ENCODE assay signal across 10 mouse cellular contexts in the genomic region with DNA sequence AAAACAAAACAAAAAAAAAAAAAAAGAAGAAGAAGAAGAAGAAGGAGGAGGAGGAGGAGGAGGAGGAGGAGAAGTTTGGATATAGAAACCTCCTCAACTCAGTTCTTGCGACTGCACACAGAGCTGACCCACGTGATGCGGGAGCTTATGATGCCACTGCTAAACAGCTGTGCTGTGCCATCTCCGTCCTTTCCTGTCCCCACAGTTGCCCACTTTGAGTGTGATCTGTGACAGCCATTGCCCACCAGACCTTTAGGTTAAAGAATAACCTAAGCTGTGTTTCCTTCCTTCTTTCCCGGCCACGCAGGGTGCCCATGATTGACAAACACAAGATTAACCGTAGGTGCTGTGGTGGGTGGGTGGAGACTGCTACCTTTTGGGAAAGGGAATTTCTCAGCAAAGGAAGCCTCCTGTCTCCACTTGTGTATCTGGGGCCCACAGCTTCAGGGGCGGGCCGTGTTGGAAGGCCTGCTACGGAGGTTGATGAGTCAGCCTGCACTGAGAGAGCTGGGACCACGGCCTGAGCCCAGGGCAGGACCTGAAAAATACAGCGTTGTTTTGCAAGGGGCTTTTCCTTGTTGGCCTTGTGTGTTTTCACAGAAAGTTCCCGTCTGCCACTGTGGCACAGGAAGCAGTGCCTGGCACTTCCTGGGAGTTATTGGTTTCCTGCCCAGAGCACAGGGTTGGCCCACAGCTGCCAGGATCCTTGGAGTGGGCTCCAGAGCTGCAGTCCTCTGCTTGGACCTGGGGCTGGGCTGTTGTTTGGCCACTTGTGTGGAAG. TPM values are rescaled to one million over a fixed set of nuclear protein-coding genes. Genes with fewer than 3 reads are reported as not detected.
DNase-seq lines count a peak whose midpoint lies in the region; ATAC-seq and TF ChIP-seq lines count a peak whose summit lies in the region.
"Had no signal": no experiment of that assay in that cellular context is flagged by ENCODE, and none has a peak within 500 bp of the region (broad histone marks: within the 10 kb centered on the region; RNA-seq: fewer than 3 reads in every experiment).

No protein-coding gene starts in this region.

- no peak for DNase-seq in kidney, postnatal 0 days (ENCODE audit: low spot score)
- DNase-seq in kidney, adult 18-20 months: no peak
- peak; percentile 49 for DNase-seq in adrenal gland, postnatal 10 days
- no peak for DNase-seq in intestine, embryonic 14.5 days (ENCODE audit: low spot score)
- DNase-seq in layer of hippocampus, adult 11-12 months (ENCODE audit: low spot score): no peak
- DNase-seq in hindbrain, embryonic 10.5 days (ENCODE audit: low spot score): no peak
- no peak for DNase-seq in forebrain, postnatal 0 days
- DNase-seq: right cerebral cortex, adult 18-20 months had no signal

- H3K9ac ChIP-seq in kidney, postnatal 0 days (ENCODE audit: low read depth, low read length): no peak overlapping the region
- no peak overlapping the region for H3K9ac ChIP-seq in intestine, embryonic 14.5 days (ENCODE audit: low read length)
- H3K9ac ChIP-seq in forebrain, postnatal 0 days: no peak overlapping the region

- H3K4me1 ChIP-seq in kidney, postnatal 0 days (replicated peaks; ENCODE audit: insufficient read depth, low read length): peaks cover 8% of the 10 kb centered on the region; the same call in 1 of the 2 replicates
- H3K4me1 ChIP-seq in intestine, embryonic 14.5 days (replicated peaks; ENCODE audit: control insufficient read depth, insufficient read depth, low read length): 0 out of 2 replicates have a peak, but pooled peaks cover 5% of the 10 kb centered on the region
- H3K4me1 ChIP-seq in small intestine, adult 2 months (ENCODE audit: control insufficient read depth, insufficient read depth, insufficient read length, low read length): peaks cover 46% of the 10 kb centered on the region
- no peaks in the 10 kb centered on the region for H3K4me1 ChIP-seq in hindbrain, embryonic 10.5 days (replicated peaks)
- H3K4me1 ChIP-seq in forebrain, postnatal 0 days (ENCODE audit: insufficient read depth): no peaks in the 10 kb centered on the region

- H3K36me3 ChIP-seq in kidney, postnatal 0 days (ENCODE audit: insufficient read depth, low read length): no peaks in the 10 kb centered on the region
- no peaks in the 10 kb centered on the region for H3K36me3 ChIP-seq in intestine, embryonic 14.5 days (ENCODE audit: control insufficient read depth, insufficient read depth, low read length)
- peaks cover 6% of the 10 kb centered on the region; the same call in 1 of the 2 replicates for H3K36me3 ChIP-seq in small intestine, adult 2 months (ENCODE audit: control insufficient read depth, insufficient read depth, low read length)
- H3K36me3 ChIP-seq in hindbrain, embryonic 10.5 days: no peaks in the 10 kb centered on the region
- H3K36me3 ChIP-seq in forebrain, postnatal 0 days (ENCODE audit: insufficient read depth): no peaks in the 10 kb centered on the region

- no peaks in the 10 kb centered on the region for H3K9me3 ChIP-seq in kidney, postnatal 0 days (replicated peaks; ENCODE audit: low read length)
- no peaks in the 10 kb centered on the region for H3K9me3 ChIP-seq in intestine, embryonic 14.5 days (ENCODE audit: control insufficient read depth, low read length)
- H3K9me3 ChIP-seq in hindbrain, embryonic 10.5 days: no peaks in the 10 kb centered on the region
- H3K9me3 ChIP-seq in forebrain, postnatal 0 days (ENCODE audit: low read length): no peaks in the 10 kb centered on the region

- ATAC-seq in kidney, postnatal 0 days (replicated peaks; ENCODE audit: low FRiP score, low read depth): no peak
- peak; percentile 24; the same call in 1 of the 2 replicates for ATAC-seq in intestine, embryonic 14.5 days (replicated peaks; ENCODE audit: low FRiP score, low TSS enrichment, low read depth)
- ATAC-seq in forebrain, postnatal 0 days: no peak
- ATAC-seq: hindbrain, embryonic 16.5 days had no signal

- TF ChIP-seq CTCF in kidney, postnatal 0 days (IDR thresholded peaks at IDR 0.05; ENCODE audit: low read depth): no peak
- TF ChIP-seq CTCF in small intestine, adult 2 months (IDR thresholded peaks at IDR 0.05; ENCODE audit: extremely low read depth, insufficient read length, insufficient replicate concordance, low read depth, low read length): no peak
- no peak for TF ChIP-seq CTCF in forebrain, postnatal 0 days (IDR thresholded peaks at IDR 0.05; ENCODE audit: low read depth)

- no peak; the same call in 1 of the 2 replicates for TF ChIP-seq POLR2A in small intestine, adult 2 months (IDR thresholded peaks at IDR 0.05; ENCODE audit: low read depth, low read length)

- H3K4me3 ChIP-seq in kidney, postnatal 0 days (replicated peaks; ENCODE audit: low read depth, low read length): no peak overlapping the region
- no peak overlapping the region for H3K4me3 ChIP-seq in intestine, embryonic 14.5 days (ENCODE audit: low read depth, low read length)
- no peak overlapping the region for H3K4me3 ChIP-seq in small intestine, adult 2 months (ENCODE audit: low read depth, low read length)
- no peak overlapping the region for H3K4me3 ChIP-seq in hindbrain, embryonic 10.5 days
- no peak overlapping the region for H3K4me3 ChIP-seq in forebrain, postnatal 0 days (ENCODE audit: low read depth, low read length)

- 47% methylated on average over 13 of the region's 13 CpGs for WGBS in kidney, postnatal 0 days
- 66% methylated on average over 13 of the region's 13 CpGs for WGBS in intestine, embryonic 14.5 days
- 34% methylated on average over 13 of the region's 13 CpGs for WGBS in small intestine, adult 2 months
- 82% methylated on average over 13 of the region's 13 CpGs for WGBS in hindbrain, embryonic 10.5 days
- WGBS in forebrain, postnatal 0 days: 89% methylated on average over 13 of the region's 13 CpGs

- H3K27ac ChIP-seq in kidney, postnatal 0 days: peak overlapping the region; percentile 3; the same call in 1 of the 2 replicates
- 0 out of 2 replicates have a peak overlapping the region, but pooled peaks have one; percentile 43 for H3K27ac ChIP-seq in intestine, embryonic 14.5 days (ENCODE audit: low read depth)
- H3K27ac ChIP-seq in small intestine, adult 2 months (ENCODE audit: insufficient read depth, low read depth, low read length): peak overlapping the region; percentile 39
- no peak overlapping the region for H3K27ac ChIP-seq in hindbrain, embryonic 10.5 days
- H3K27ac ChIP-seq in forebrain, postnatal 0 days (ENCODE audit: low read depth, low read length): no peak overlapping the region

- no peaks in the 10 kb centered on the region for H3K27me3 ChIP-seq in kidney, postnatal 0 days (ENCODE audit: insufficient read depth, low read length)
- no peaks in the 10 kb centered on the region for H3K27me3 ChIP-seq in intestine, embryonic 14.5 days (replicated peaks; ENCODE audit: control insufficient read depth, insufficient read depth, low read length)
- H3K27me3 ChIP-seq in small intestine, adult 2 months (ENCODE audit: control insufficient read depth, insufficient read depth, low read length): no peaks in the 10 kb centered on the region
- H3K27me3 ChIP-seq in hindbrain, embryonic 10.5 days (ENCODE audit: insufficient read depth, poor library complexity, severe bottlenecking): no peaks in the 10 kb centered on the region
- H3K27me3 ChIP-seq in forebrain, postnatal 0 days (ENCODE audit: insufficient read depth, low read length): no peaks in the 10 kb centered on the region

- H3K4me2 ChIP-seq in kidney, postnatal 0 days (ENCODE audit: low read length): no peak overlapping the region
- no peak overlapping the region for H3K4me2 ChIP-seq in intestine, embryonic 14.5 days (ENCODE audit: low read length)
- H3K4me2 ChIP-seq in forebrain, postnatal 0 days (ENCODE audit: low read depth): no peak overlapping the region

RNA-seq across cellular contexts. Expression of gene Ttc7, which starts 19.5 kb away (rescaled TPM):
- polyA plus RNA-seq in kidney, postnatal 0 days (2015; fragmentation: Nextera tagmentation; extraction: Ambion mirVana): 15.4 and 16.3 TPM in 2 replicates
- 10 to 100 TPM; 11.7 to 13.7 TPM for total RNA-seq in adrenal gland, postnatal 10 days (2021)
- 11.2 and 11.9 TPM in 2 replicates for polyA plus RNA-seq in intestine, embryonic 14.5 days (2014; fragmentation: Nextera tagmentation; extraction: Ambion mirVana)
- polyA plus RNA-seq in small intestine, adult 2 months (2012; rRNA removed): 195 and 289 TPM in 2 replicates
- polyA plus RNA-seq in hindbrain, embryonic 10.5 days (2016; fragmentation: Nextera tagmentation; extraction: Ambion mirVana): 4.7 and 4.8 TPM in 2 replicates
- total RNA-seq in forebrain, postnatal 0 days (2014; rRNA removed): 6.1 and 6.4 TPM in 2 replicates
- polyA plus RNA-seq in forebrain, postnatal 0 days (2015; fragmentation: Nextera tagmentation; extraction: Ambion mirVana): 7.0 and 7.5 TPM in 2 replicates

RNA-seq across cellular contexts. Expression of gene Mcfd2, which starts 36.5 kb away (rescaled TPM):
- polyA plus RNA-seq in kidney, postnatal 0 days (2015; fragmentation: Nextera tagmentation; extraction: Ambion mirVana): 140 and 151 TPM in 2 replicates
- total RNA-seq in adrenal gland, postnatal 10 days (2021): 100 to 1,000 TPM; 124 to 155 TPM
- 87.9 and 93.9 TPM in 2 replicates for polyA plus RNA-seq in intestine, embryonic 14.5 days (2014; fragmentation: Nextera tagmentation; extraction: Ambion mirVana)
- 139 and 169 TPM in 2 replicates for polyA plus RNA-seq in small intestine, adult 2 months (2012; rRNA removed)
- polyA plus RNA-seq in hindbrain, embryonic 10.5 days (2016; fragmentation: Nextera tagmentation; extraction: Ambion mirVana): 70.1 and 73.3 TPM in 2 replicates
- 35.0 and 42.5 TPM in 2 replicates for total RNA-seq in forebrain, postnatal 0 days (2014; rRNA removed)
- polyA plus RNA-seq in forebrain, postnatal 0 days (2015; fragmentation: Nextera tagmentation; extraction: Ambion mirVana): 37.9 and 40.7 TPM in 2 replicates

Comparison
In these comparisons a context has a peak if more than half of its experiments do, and no peak if none do; other contexts are left out.
1. H3K27ac ChIP-seq: peak in kidney, postnatal 0 days (single experiment), intestine, embryonic 14.5 days (single experiment) and small intestine, adult 2 months (single experiment); none in hindbrain, embryonic 10.5 days (single experiment) and forebrain, postnatal 0 days (single experiment).
2. RNA of gene Ttc7, which starts 19.5 kb away (polyA plus RNA-seq): 195 to 289 TPM in small intestine, adult 2 months; 15.4 to 16.3 TPM in kidney, postnatal 0 days, 11.2 to 11.9 TPM in intestine, embryonic 14.5 days, 7.0 to 7.5 TPM in forebrain, postnatal 0 days and 4.7 to 4.8 TPM in hindbrain, embryonic 10.5 days; every median in the first group is over 10 times any median in the second.